Mouse (Mus musculus) CH12.LX (cell line): Measurements from ENCODE around the gene Cobll1.

Experiments used
- CTCF ChIP-seq, 2 experiments: IDR thresholded peaks in 1 of 2; conservative IDR thresholded peaks in 1 of 2; 2 replicates each; pipeline ENCODE4 v1.5.1; 2011 to 2012; ENCODE audit warnings: low read depth in 2 of 2, low read length in 2 of 2, improper control_type of control experiment in 1 of 2, inconsistent platforms in 1 of 2, mild to moderate bottlenecking in 1 of 2, moderate library complexity in 1 of 2
- MAX ChIP-seq: IDR thresholded peaks from 2 replicates; pipeline ENCODE4 v1.6.1; 2011; ENCODE audit warnings: low read length, improper control_type of control experiment
- MEF2A ChIP-seq: IDR thresholded peaks from 2 replicates; pipeline ENCODE4 v1.6.1; 2014; ENCODE audit warnings: low read depth, mild to moderate bottlenecking, inconsistent platforms, low read length, improper control_type of control experiment, borderline replicate concordance
- TCF12 ChIP-seq: IDR thresholded peaks from 2 replicates; pipeline ENCODE4 v1.6.1; 2014; ENCODE audit warnings: low read depth, mild to moderate bottlenecking, inconsistent platforms, low read length, improper control_type of control experiment

GRCm38 (mm10) chr2:65189346-65189745, 49.9 kb downstream of the Cobll1 start:
- TF ChIP-seq MEF2A = no peak; the same call in 1 of the 2 replicates
- TF ChIP-seq CTCF (conservative IDR thresholded peaks at IDR 0.05 in 1 of 2, IDR thresholded peaks at IDR 0.05 in 1 of 2; ENCODE audit: low read depth in 2 of 2, low read length in 2 of 2) = no peak
- no peak for TF ChIP-seq TCF12
- TF ChIP-seq MAX = no peak
